ENCODE assay signal across 9 mouse cellular contexts in genomic region chr12:76095117-76096035, GRCm38 (mm10).
DNase-seq lines count a peak whose midpoint lies in the region; ATAC-seq and TF ChIP-seq lines count a peak whose summit lies in the region.
"Had no signal": no experiment of that assay in that cellular context is flagged by ENCODE, and none has a peak within 500 bp of the region (broad histone marks: within the 10 kb centered on the region; RNA-seq: fewer than 3 reads in every experiment).

No protein-coding gene starts in this region.

- no peak for TF ChIP-seq CTCF in left cerebral cortex, adult 2 months (IDR thresholded peaks at IDR 0.05)

- H3K4me2 ChIP-seq in hindbrain, embryonic 12.5 days (replicated peaks): no peak overlapping the region
- H3K4me2 ChIP-seq in hindbrain, embryonic 14.5 days (replicated peaks): no peak overlapping the region
- H3K4me2 ChIP-seq in forebrain, embryonic 12.5 days: no peak overlapping the region
- H3K4me2 ChIP-seq: hindbrain, embryonic 15.5 days had no signal

- intact Hi-C loops in left cerebral cortex, adult 2 months (cut with DNase I): no loop called here

- 62% methylated on average over 30 of the region's 30 CpGs for WGBS in hindbrain, embryonic 12.5 days
- 75% methylated on average over 30 of the region's 30 CpGs for WGBS in hindbrain, embryonic 14.5 days
- WGBS in forebrain, embryonic 12.5 days: 84% methylated on average over 30 of the region's 30 CpGs
- WGBS in heart, embryonic 10.5 days: 54% methylated on average over 30 of the region's 30 CpGs

- no peaks in the 10 kb centered on the region for H3K27me3 ChIP-seq in hindbrain, embryonic 12.5 days
- H3K27me3 ChIP-seq in hindbrain, embryonic 14.5 days (ENCODE audit: control insufficient read depth, insufficient read depth, low read length): no peaks in the 10 kb centered on the region
- H3K27me3 ChIP-seq in forebrain, embryonic 12.5 days: no peaks in the 10 kb centered on the region
- H3K27me3 ChIP-seq in heart, embryonic 10.5 days (ENCODE audit: insufficient read depth, poor library complexity, severe bottlenecking): no peaks in the 10 kb centered on the region
- H3K27me3 ChIP-seq: hindbrain, embryonic 15.5 days had no signal

- peaks cover 75% of the 10 kb centered on the region for H3K36me3 ChIP-seq in hindbrain, embryonic 12.5 days
- peaks cover 82% of the 10 kb centered on the region for H3K36me3 ChIP-seq in hindbrain, embryonic 14.5 days (replicated peaks; ENCODE audit: control insufficient read depth, insufficient read depth)
- peaks cover 81% of the 10 kb centered on the region for H3K36me3 ChIP-seq in forebrain, embryonic 12.5 days (replicated peaks)
- peaks cover 78% of the 10 kb centered on the region for H3K36me3 ChIP-seq in heart, embryonic 10.5 days

- no peak for DNase-seq in hindbrain, embryonic 14.5 days (ENCODE audit: low spot score)
- DNase-seq in ZHBTc4 (ENCODE audit: low read depth, low spot score): peak; percentile 39
- DNase-seq in left cerebral cortex, adult 2 months (ENCODE audit: extremely low spot score in 1 of 2, low spot score in 2 of 2): peak; percentile 18 to 19
- DNase-seq in naive thymus-derived CD4-positive, alpha-beta T cell, adult 2 months (ENCODE audit: low read depth): peak; percentile 55
- DNase-seq in heart, embryonic 10.5 days (ENCODE audit: low spot score): no peak
- DNase-seq in adrenal gland, adult 18-20 months (ENCODE audit: low spot score in 2 of 2): no peak

- H3K9me3 ChIP-seq in hindbrain, embryonic 12.5 days (replicated peaks): no peaks in the 10 kb centered on the region
- H3K9me3 ChIP-seq in hindbrain, embryonic 14.5 days (ENCODE audit: control insufficient read depth, low read length): no peaks in the 10 kb centered on the region
- no peaks in the 10 kb centered on the region for H3K9me3 ChIP-seq in forebrain, embryonic 12.5 days
- H3K9me3 ChIP-seq in heart, embryonic 10.5 days: no peaks in the 10 kb centered on the region
- H3K9me3 ChIP-seq: hindbrain, embryonic 15.5 days had no signal

- no peaks in the 10 kb centered on the region for H3K4me1 ChIP-seq in hindbrain, embryonic 12.5 days
- no peaks in the 10 kb centered on the region; the same call in 1 of the 2 replicates for H3K4me1 ChIP-seq in hindbrain, embryonic 14.5 days (replicated peaks; ENCODE audit: control insufficient read depth, insufficient read depth, low read length)
- H3K4me1 ChIP-seq in forebrain, embryonic 12.5 days: no peaks in the 10 kb centered on the region
- H3K4me1 ChIP-seq in heart, embryonic 10.5 days: peaks cover 30% of the 10 kb centered on the region

- H3K9ac ChIP-seq in hindbrain, embryonic 12.5 days: no peak overlapping the region
- no peak overlapping the region for H3K9ac ChIP-seq in hindbrain, embryonic 14.5 days
- H3K9ac ChIP-seq in forebrain, embryonic 12.5 days: no peak overlapping the region
- H3K9ac ChIP-seq: hindbrain, embryonic 15.5 days had no signal

- 0 out of 2 replicates have a peak overlapping the region, but pooled peaks have one; percentile 3 for H3K27ac ChIP-seq in hindbrain, embryonic 12.5 days
- H3K27ac ChIP-seq in hindbrain, embryonic 14.5 days: no peak overlapping the region
- peak overlapping the region; percentile 24; the same call in 1 of the 2 replicates for H3K27ac ChIP-seq in left cerebral cortex, adult 2 months
- no peak overlapping the region for H3K27ac ChIP-seq in forebrain, embryonic 12.5 days
- no peak overlapping the region for H3K27ac ChIP-seq in heart, embryonic 10.5 days
- H3K27ac ChIP-seq: hindbrain, embryonic 15.5 days had no signal

- no peak for ATAC-seq in hindbrain, embryonic 12.5 days (ENCODE audit: low FRiP score)
- no peak for ATAC-seq in hindbrain, embryonic 14.5 days (ENCODE audit: low FRiP score)
- no peak for ATAC-seq in forebrain, embryonic 12.5 days (ENCODE audit: low FRiP score)

- H3K4me3 ChIP-seq in hindbrain, embryonic 12.5 days: no peak overlapping the region
- H3K4me3 ChIP-seq in hindbrain, embryonic 14.5 days (replicated peaks; ENCODE audit: low read length): no peak overlapping the region
- no peak overlapping the region for H3K4me3 ChIP-seq in left cerebral cortex, adult 2 months
- H3K4me3 ChIP-seq in forebrain, embryonic 12.5 days (replicated peaks): no peak overlapping the region
- H3K4me3 ChIP-seq in heart, embryonic 10.5 days: no peak overlapping the region
- H3K4me3 ChIP-seq: hindbrain, embryonic 15.5 days had no signal

Comparison
In these comparisons a context has a peak if more than half of its experiments do, and no peak if none do; other contexts are left out.
1. H3K27ac ChIP-seq: peak in hindbrain, embryonic 12.5 days (single experiment) and left cerebral cortex, adult 2 months (single experiment); none in hindbrain, embryonic 14.5 days (single experiment), forebrain, embryonic 12.5 days (single experiment) and heart, embryonic 10.5 days (single experiment).
2. DNase-seq: peak in ZHBTc4 (single experiment), left cerebral cortex, adult 2 months (2 of 2) and naive thymus-derived CD4-positive, alpha-beta T cell, adult 2 months (single experiment); none in hindbrain, embryonic 14.5 days (single experiment), heart, embryonic 10.5 days (single experiment) and adrenal gland, adult 18-20 months (0 of 2).